Mouse (Mus musculus) ES-E14 (cell line): ENCODE measurements around the gene Stk40.

ENCODE experiments used
- HCFC1 ChIP-seq: IDR thresholded peaks from 2 replicates; pipeline ENCODE4 v1.6.1; 2012; ENCODE audit warnings: low read length, inconsistent platforms, borderline replicate concordance; ENCODE audit not compliant: insufficient read depth
- MAFK ChIP-seq: IDR thresholded peaks from 2 replicates; pipeline ENCODE4 v1.6.1; 2014; ENCODE audit warnings: mild to moderate bottlenecking, low read depth, low read length, inconsistent platforms; ENCODE audit not compliant: insufficient read depth
- ZC3H11A ChIP-seq: IDR thresholded peaks from 2 replicates; pipeline ENCODE4 v1.6.1; 2012; ENCODE audit warnings: low read depth, mild to moderate bottlenecking, inconsistent platforms, low read length, borderline replicate concordance

GRCm38 (mm10) chr4:126148161-126148961, 44.6 kb downstream of the Stk40 start:
- TF ChIP-seq MAFK (no peak), ZC3H11A (no peak), HCFC1 (no peak)
